ENCODE assay signal across 9 mouse cellular contexts in genomic region chr1:95590108-95590507, GRCm38 (mm10).
A peak's percentile ranks its signal among the peaks of the same experiment; 100 is the strongest.
DNase-seq lines count a peak whose midpoint lies in the region; ATAC-seq and TF ChIP-seq lines count a peak whose summit lies in the region.
"Had no signal": no experiment of that assay in that cellular context is flagged by ENCODE, and none has a peak within 500 bp of the region (broad histone marks: within the 10 kb centered on the region; RNA-seq: fewer than 3 reads in every experiment).

No protein-coding gene starts in this region.

- H3K4me1 ChIP-seq in liver, adult 2 months (ENCODE audit: control insufficient read depth, insufficient read depth, low read length) = no peaks in the 10 kb centered on the region
- H3K4me1 ChIP-seq in liver, embryonic 12.5 days = no peaks in the 10 kb centered on the region
- peaks cover 11% of the 10 kb centered on the region for H3K4me1 ChIP-seq in spleen, adult 2 months (ENCODE audit: control insufficient read depth, insufficient read depth, insufficient read length)
- H3K4me1 ChIP-seq in intestine, embryonic 16.5 days (ENCODE audit: control insufficient read depth, insufficient read depth, low read length) = no peaks in the 10 kb centered on the region

- ATAC-seq in liver, embryonic 12.5 days = no peak
- ATAC-seq in hematopoietic stem cell, adult 5-6 weeks (replicated peaks in 1 of 2; ENCODE audit: insufficient read depth in 1 of 2, low FRiP score in 2 of 2, low TSS enrichment in 1 of 2, low read depth in 1 of 2, poor library complexity in 2 of 2, severe bottlenecking in 2 of 2) = peak; percentile 97 to 98
- no peak for ATAC-seq in intestine, embryonic 16.5 days

- no peak overlapping the region for H3K9ac ChIP-seq in liver, adult 2 months (ENCODE audit: low read depth, low read length)
- no peak overlapping the region for H3K9ac ChIP-seq in liver, embryonic 12.5 days
- H3K9ac ChIP-seq in intestine, embryonic 16.5 days (ENCODE audit: low read depth, low read length) = no peak overlapping the region

- DNase-seq in adrenal gland, adult 2 months = peak; percentile 3
- no peak for DNase-seq in adrenal gland, postnatal 4 days (ENCODE audit: low spot score in 2 of 2)
- DNase-seq in liver, adult 2 months (ENCODE audit: extremely low read depth, low read depth, low spot score) = peak; percentile 43
- DNase-seq in spleen, adult 2 months (ENCODE audit: low read depth in 1 of 2, low spot score in 2 of 2) = peak; percentile 73 to 79
- DNase-seq in Muller cell, postnatal 12 days (ENCODE audit: inconsistent ontology term) = no peak

- H3K4me3 ChIP-seq in liver, adult 2 months (ENCODE audit: insufficient read depth, low read depth, low read length) = no peak overlapping the region
- H3K4me3 ChIP-seq in liver, embryonic 12.5 days = no peak overlapping the region
- H3K4me3 ChIP-seq in spleen, adult 2 months (ENCODE audit: extremely low read depth, insufficient read depth, insufficient read length) = no peak overlapping the region
- H3K4me3 ChIP-seq in intestine, embryonic 16.5 days (ENCODE audit: low read length) = no peak overlapping the region
- H3K4me3 ChIP-seq: megakaryocyte, embryonic 14.5 days had no signal

- no peak for TF ChIP-seq POLR2A in liver, adult 2 months (IDR thresholded peaks at IDR 0.05; ENCODE audit: extremely low read depth, insufficient read depth, low read length)
- TF ChIP-seq POLR2A in spleen, adult 2 months (IDR thresholded peaks at IDR 0.05; ENCODE audit: low read depth, low read length) = no peak

- TF ChIP-seq CTCF in liver, adult 2 months (IDR thresholded peaks at IDR 0.05; ENCODE audit: low read depth, low read length) = no peak
- no peak for TF ChIP-seq CTCF in spleen, adult 2 months (IDR thresholded peaks at IDR 0.05; ENCODE audit: extremely low read depth, insufficient read depth, insufficient read length, insufficient replicate concordance)

- no peak overlapping the region for H3K4me2 ChIP-seq in liver, embryonic 12.5 days
- H3K4me2 ChIP-seq in intestine, embryonic 16.5 days (ENCODE audit: low read depth, low read length) = no peak overlapping the region

- WGBS in liver, adult 2 months = 67% methylated on average over 2 of the region's 2 CpGs
- WGBS in liver, embryonic 12.5 days (ENCODE audit: insufficient replicate concordance) = 29% methylated on average over 2 of the region's 2 CpGs
- WGBS in spleen, adult 2 months = 18% methylated on average over 2 of the region's 2 CpGs
- 70% methylated on average over 2 of the region's 2 CpGs for WGBS in intestine, embryonic 16.5 days

- H3K79me2 ChIP-seq in liver, adult 2 months (ENCODE audit: control insufficient read depth, insufficient read depth, low read length) = no peaks in the 10 kb centered on the region

- H3K9me3 ChIP-seq in liver, embryonic 12.5 days (replicated peaks) = no peaks in the 10 kb centered on the region
- no peaks in the 10 kb centered on the region for H3K9me3 ChIP-seq in intestine, embryonic 16.5 days (ENCODE audit: control insufficient read depth, low read length)
- H3K9me3 ChIP-seq: megakaryocyte, embryonic 14.5 days had no signal

- H3K27me3 ChIP-seq in liver, adult 2 months (ENCODE audit: control insufficient read depth, insufficient read depth, low read length) = no peaks in the 10 kb centered on the region
- no peaks in the 10 kb centered on the region for H3K27me3 ChIP-seq in liver, embryonic 12.5 days (replicated peaks)
- H3K27me3 ChIP-seq in spleen, adult 2 months (ENCODE audit: control insufficient read depth, insufficient read depth, low read length) = no peaks in the 10 kb centered on the region
- H3K27me3 ChIP-seq in intestine, embryonic 16.5 days (replicated peaks; ENCODE audit: control insufficient read depth, insufficient read depth, low read length) = no peaks in the 10 kb centered on the region
- H3K27me3 ChIP-seq: megakaryocyte, embryonic 14.5 days had no signal

- no peaks in the 10 kb centered on the region for H3K36me3 ChIP-seq in liver, adult 2 months (ENCODE audit: control insufficient read depth, insufficient read depth, low read length)
- H3K36me3 ChIP-seq in liver, embryonic 12.5 days = no peaks in the 10 kb centered on the region
- H3K36me3 ChIP-seq in spleen, adult 2 months (ENCODE audit: control insufficient read depth, insufficient read depth, low read length) = peaks cover 8% of the 10 kb centered on the region
- H3K36me3 ChIP-seq in intestine, embryonic 16.5 days (ENCODE audit: control insufficient read depth, insufficient read depth, low read length) = no peaks in the 10 kb centered on the region

- no peak overlapping the region for H3K27ac ChIP-seq in liver, adult 2 months (replicated peaks; ENCODE audit: insufficient read depth, low read depth, low read length)
- no peak overlapping the region for H3K27ac ChIP-seq in liver, embryonic 12.5 days
- H3K27ac ChIP-seq in spleen, adult 2 months (ENCODE audit: insufficient read depth, low read length) = no peak overlapping the region
- no peak overlapping the region for H3K27ac ChIP-seq in intestine, embryonic 16.5 days (ENCODE audit: low read length)

Comparison
In these comparisons a context has a peak if more than half of its experiments do, and no peak if none do; other contexts are left out.
1. DNase-seq: peak in adrenal gland, adult 2 months (single experiment), liver, adult 2 months (single experiment) and spleen, adult 2 months (2 of 2); none in adrenal gland, postnatal 4 days (0 of 2) and Muller cell, postnatal 12 days (single experiment).
2. ATAC-seq: peak in hematopoietic stem cell, adult 5-6 weeks (2 of 2); none in liver, embryonic 12.5 days (single experiment) and intestine, embryonic 16.5 days (single experiment).